Mouse (Mus musculus): ENCODE measurements around the gene Gprin1. TPM values are rescaled to one million over a fixed set of nuclear protein-coding genes. Genes with fewer than 3 reads are reported as not detected.
A peak's percentile ranks its signal among the peaks of the same experiment; 100 is the strongest.

Gprin1 gene
- polyA plus RNA-seq, 1 experiment: 0.18 TPM

GRCm38 (mm10) chr13:54759496-54759895 is 9.8 kb upstream of the Gprin1 start:
- Histone ChIP-seq H3K36me3 (ENCODE audit: control insufficient read depth, insufficient read depth, low read length) (no peaks in the 10 kb centered on the region), H3K27me3 (ENCODE audit: control insufficient read depth, insufficient read depth, low read length) (no peaks in the 10 kb centered on the region), H3K4me3 (ENCODE audit: low read depth, low read length) (no peak overlapping the region), H3K4me1 (ENCODE audit: control insufficient read depth, insufficient read depth, insufficient read length, low read length) (peaks cover 8% of the 10 kb centered on the region; the same call in 1 of the 2 replicates), H3K27ac (ENCODE audit: insufficient read depth, low read depth, low read length) (no peak overlapping the region)
- 28% methylated on average over 7 of the region's 7 CpGs for WGBS
- TF ChIP-seq CTCF (IDR thresholded peaks at IDR 0.05; ENCODE audit: extremely low read depth, insufficient read length, insufficient replicate concordance, low read depth, low read length) (no peak), POLR2A (IDR thresholded peaks at IDR 0.05; ENCODE audit: low read depth, low read length) (no peak)

- 5% methylated on average over 29 of the region's 29 CpGs for WGBS
- Histone ChIP-seq H3K27ac (ENCODE audit: insufficient read depth, low read depth, low read length) (no peak overlapping the region), H3K27me3 (ENCODE audit: control insufficient read depth, insufficient read depth, low read length) (no peaks in the 10 kb centered on the region), H3K36me3 (ENCODE audit: control insufficient read depth, insufficient read depth, low read length) (no peaks in the 10 kb centered on the region), H3K4me3 (ENCODE audit: low read depth, low read length) (peak overlapping the region; percentile 59), H3K4me1 (ENCODE audit: control insufficient read depth, insufficient read depth, insufficient read length, low read length) (peaks cover 8% of the 10 kb centered on the region; the same call in 1 of the 2 replicates)
- TF ChIP-seq CTCF (IDR thresholded peaks at IDR 0.05; ENCODE audit: extremely low read depth, insufficient read length, insufficient replicate concordance, low read depth, low read length) (no peak), POLR2A (IDR thresholded peaks at IDR 0.05; ENCODE audit: low read depth, low read length) (no peak)
Measured at GRCm38 (mm10) chr13:54758756-54759470, 9.2 kb upstream of the Gprin1 start.

GRCm38 (mm10) chr13:54758045-54758755 is 8.5 kb upstream of the Gprin1 start:
- Histone ChIP-seq H3K4me3 (ENCODE audit: low read depth, low read length) (peak overlapping the region; percentile 59), H3K36me3 (ENCODE audit: control insufficient read depth, insufficient read depth, low read length) (no peaks in the 10 kb centered on the region), H3K27me3 (ENCODE audit: control insufficient read depth, insufficient read depth, low read length) (no peaks in the 10 kb centered on the region), H3K27ac (ENCODE audit: insufficient read depth, low read depth, low read length) (no peak overlapping the region), H3K4me1 (ENCODE audit: control insufficient read depth, insufficient read depth, insufficient read length, low read length) (peaks cover 8% of the 10 kb centered on the region; the same call in 1 of the 2 replicates)
- TF ChIP-seq CTCF (IDR thresholded peaks at IDR 0.05; ENCODE audit: extremely low read depth, insufficient read length, insufficient replicate concordance, low read depth, low read length) (peak; percentile 59; the same call in 1 of the 2 replicates), POLR2A (IDR thresholded peaks at IDR 0.05; ENCODE audit: low read depth, low read length) (no peak)
- 1% methylated on average over 43 of the region's 43 CpGs for WGBS

GRCm38 (mm10) chr13:54757093-54757830 is 7.6 kb upstream of the Gprin1 start:
- 31% methylated on average over 10 of the region's 10 CpGs for WGBS
- Histone ChIP-seq H3K27ac (ENCODE audit: insufficient read depth, low read depth, low read length) (no peak overlapping the region), H3K4me3 (ENCODE audit: low read depth, low read length) (no peak overlapping the region), H3K27me3 (ENCODE audit: control insufficient read depth, insufficient read depth, low read length) (no peaks in the 10 kb centered on the region), H3K36me3 (ENCODE audit: control insufficient read depth, insufficient read depth, low read length) (no peaks in the 10 kb centered on the region), H3K4me1 (ENCODE audit: control insufficient read depth, insufficient read depth, insufficient read length, low read length) (peaks cover 8% of the 10 kb centered on the region; the same call in 1 of the 2 replicates)
- TF ChIP-seq CTCF (IDR thresholded peaks at IDR 0.05; ENCODE audit: extremely low read depth, insufficient read length, insufficient replicate concordance, low read depth, low read length) (no peak), POLR2A (IDR thresholded peaks at IDR 0.05; ENCODE audit: low read depth, low read length) (no peak)

GRCm38 (mm10) chr13:54756156-54756712 is 6.6 kb upstream of the Gprin1 start:
- Histone ChIP-seq H3K27ac (ENCODE audit: insufficient read depth, low read depth, low read length) (no peak overlapping the region), H3K4me3 (ENCODE audit: low read depth, low read length) (no peak overlapping the region), H3K36me3 (ENCODE audit: control insufficient read depth, insufficient read depth, low read length) (no peaks in the 10 kb centered on the region), H3K4me1 (ENCODE audit: control insufficient read depth, insufficient read depth, insufficient read length, low read length) (peaks cover 8% of the 10 kb centered on the region; the same call in 1 of the 2 replicates), H3K27me3 (ENCODE audit: control insufficient read depth, insufficient read depth, low read length) (no peaks in the 10 kb centered on the region)
- TF ChIP-seq POLR2A (IDR thresholded peaks at IDR 0.05; ENCODE audit: low read depth, low read length) (no peak), CTCF (IDR thresholded peaks at IDR 0.05; ENCODE audit: extremely low read depth, insufficient read length, insufficient replicate concordance, low read depth, low read length) (no peak)
- WGBS: 81% methylated on average over 8 of the region's 8 CpGs

- Histone ChIP-seq H3K36me3 (ENCODE audit: control insufficient read depth, insufficient read depth, low read length) (no peaks in the 10 kb centered on the region), H3K4me1 (ENCODE audit: control insufficient read depth, insufficient read depth, insufficient read length, low read length) (peaks cover 8% of the 10 kb centered on the region; the same call in 1 of the 2 replicates), H3K4me3 (ENCODE audit: low read depth, low read length) (no peak overlapping the region), H3K27me3 (ENCODE audit: control insufficient read depth, insufficient read depth, low read length) (peaks cover 6% of the 10 kb centered on the region; the same call in 1 of the 2 replicates), H3K27ac (ENCODE audit: insufficient read depth, low read depth, low read length) (no peak overlapping the region)
- no peak for TF ChIP-seq POLR2A (IDR thresholded peaks at IDR 0.05; ENCODE audit: low read depth, low read length)
- TF ChIP-seq CTCF (IDR thresholded peaks at IDR 0.05; ENCODE audit: extremely low read depth, insufficient read length, insufficient replicate concordance, low read depth, low read length): no peak
- WGBS: 27% methylated on average over 9 of the region's 9 CpGs
Measured at GRCm38 (mm10) chr13:54755201-54755830, 5.6 kb upstream of the Gprin1 start.
